Mouse (Mus musculus) hindbrain, embryonic 16.5 days (tissue): ENCODE measurements around the gene Nav2. TPM values are rescaled to one million over a fixed set of nuclear protein-coding genes. Genes with fewer than 3 reads are reported as not detected.

Source experiments
- ATAC-seq: fragments of 200-750 bp; cut with Nextera tagmentation; 2 replicates; pipeline ENCODE4 v1.8.0; 2017; ENCODE audit warnings: moderate TSS enrichment, moderate library complexity
- H3K27ac ChIP-seq: fragments of 300-500 bp; sonication (generic); 2 replicates; pipeline ENCODE4 v1.5.1; 2014; ENCODE audit warnings: low read depth, mild to moderate bottlenecking, control low read depth, low read length, moderate library complexity
- H3K27me3 ChIP-seq: fragments of 300-500 bp; sonication (generic); replicated peaks from 2 replicates; pipeline ENCODE4 v1.6.1; 2014; ENCODE audit warnings: low read length; ENCODE audit not compliant: control insufficient read depth, insufficient read depth
- H3K36me3 ChIP-seq: fragments of 300-500 bp; sonication (generic); 2 replicates; pipeline ENCODE4 v1.6.1; 2014; ENCODE audit warnings: mild to moderate bottlenecking, low read length, moderate library complexity, mixed read lengths; ENCODE audit not compliant: control insufficient read depth, insufficient read depth
- H3K4me1 ChIP-seq: fragments of 300-500 bp; sonication (generic); 2 replicates; pipeline ENCODE4 v1.6.1; 2014; ENCODE audit warnings: low read depth, low read length; ENCODE audit not compliant: control insufficient read depth, insufficient read depth
- H3K4me2 ChIP-seq: fragments of 300-500 bp; sonication (generic); 2 replicates; pipeline ENCODE4 v1.6.1; 2014; ENCODE audit warnings: mild to moderate bottlenecking, low read length, control low read depth, moderate library complexity
- H3K4me3 ChIP-seq: fragments of 300-500 bp; sonication (generic); 2 replicates; pipeline ENCODE4 v1.5.1; 2014; ENCODE audit warnings: mild to moderate bottlenecking, low read length, control low read depth, moderate library complexity
- H3K9ac ChIP-seq: fragments of 300-500 bp; sonication (generic); 2 replicates; pipeline ENCODE4 v1.6.1; 2014; ENCODE audit warnings: low read depth, mild to moderate bottlenecking, control low read depth, low read length, moderate library complexity
- H3K9me3 ChIP-seq: fragments of 300-500 bp; sonication (generic); 2 replicates; pipeline ENCODE4 v1.6.1; 2014; ENCODE audit warnings: mild to moderate bottlenecking, low read length, moderate library complexity; ENCODE audit not compliant: control insufficient read depth
- WGBS: fragments of 180-500 bp; shearing (Covaris S2); extraction: QIAGEN DNeasy Blood & Tissue Kit; methylation state at CpG from one replicate; pipeline ENCODE4 v1.1.7; 2014; 5-methylcytosine and 5-hydroxymethylcytosine counted together
- polyA plus RNA-seq: library from polyadenylated mRNA; unstranded; fragments of >200 nt; fragmentation: Nextera tagmentation; extraction: Ambion mirVana; gene quantifications from 2 replicates; pipeline ENCODE4 v1.2.1, GENCODE M21; 2015

Gene Nav2
- 23.0 and 27.9 TPM in 2 replicates for polyA plus RNA-seq

GRCm38 (mm10) chr7:48908521-48909341 is at the start of gene Nav2:
TSS of gene Nav2 (plus strand) at chr7:48908716.
- WGBS, result 69% methylated on average over 8 of the region's 8 CpGs

GRCm38 (mm10) chr7:48859362-48859761 is 49.2 kb upstream of the Nav2 start:
- no peaks in the 10 kb centered on the region for H3K4me1 ChIP-seq
- H3K36me3 ChIP-seq, result no peaks in the 10 kb centered on the region
- H3K27me3 ChIP-seq, result no peaks in the 10 kb centered on the region
- no peak overlapping the region for H3K27ac ChIP-seq
- H3K4me2 ChIP-seq, result no peak overlapping the region
- 89% methylated on average over 4 of the region's 4 CpGs for WGBS
- H3K4me3 ChIP-seq, result no peak overlapping the region
- no peak overlapping the region for H3K9ac ChIP-seq
- H3K9me3 ChIP-seq, result no peaks in the 10 kb centered on the region
- no peak for ATAC-seq

More at GRCm38 (mm10) chr7:48908521-48909341, at the start of gene Nav2:
- Histone ChIP-seq H3K4me2 (no peak within 1 kb of the TSS), H3K4me1 (peaks cover 9% of the 10 kb centered on the region), H3K9ac (no peak within 1 kb of the TSS), H3K4me3 (no peak within 1 kb of the TSS), H3K36me3 (no peaks in the 10 kb centered on the region), H3K27ac (no peak within 1 kb of the TSS), H3K9me3 (no peaks in the 10 kb centered on the region), H3K27me3 (no peaks in the 10 kb centered on the region)
- no peak for ATAC-seq

GRCm38 (mm10) chr7:48860948-48861347 is 47.6 kb upstream of the Nav2 start:
- 65% methylated on average over 1 of the region's 1 CpGs for WGBS
- Histone ChIP-seq H3K4me3 (no peak overlapping the region), H3K9me3 (no peaks in the 10 kb centered on the region), H3K27ac (no peak overlapping the region), H3K4me2 (no peak overlapping the region), H3K36me3 (no peaks in the 10 kb centered on the region), H3K4me1 (no peaks in the 10 kb centered on the region), H3K27me3 (no peaks in the 10 kb centered on the region), H3K9ac (no peak overlapping the region)
- ATAC-seq, result no peak

DNA sequence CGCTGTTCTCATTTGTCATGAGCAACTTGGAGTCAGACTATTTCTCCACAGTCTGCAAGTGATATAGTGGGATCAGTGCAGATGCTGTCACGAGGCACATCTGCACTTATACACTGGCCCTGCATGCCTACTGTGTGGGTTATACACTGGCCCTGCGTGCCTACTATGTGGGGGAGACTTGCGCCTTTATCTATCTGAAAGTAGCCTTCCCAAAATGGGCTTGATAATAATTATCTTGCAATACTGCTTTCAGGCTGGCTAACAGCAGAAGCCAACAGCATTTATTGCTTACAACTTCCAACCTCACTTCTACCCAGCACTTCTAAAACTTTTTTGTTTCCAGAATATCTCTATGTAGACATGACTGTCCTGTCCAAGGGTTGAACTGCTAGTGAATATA is 46.7 kb upstream of the Nav2 start:
- no peaks in the 10 kb centered on the region for H3K27me3 ChIP-seq
- no peaks in the 10 kb centered on the region for H3K9me3 ChIP-seq
- no peak for ATAC-seq
- H3K4me3 ChIP-seq, result no peak overlapping the region
- no peaks in the 10 kb centered on the region for H3K36me3 ChIP-seq
- H3K4me1 ChIP-seq, result no peaks in the 10 kb centered on the region
- no peak overlapping the region for H3K9ac ChIP-seq
- no peak overlapping the region for H3K27ac ChIP-seq
- 92% methylated on average over 4 of the region's 4 CpGs for WGBS
- H3K4me2 ChIP-seq, result no peak overlapping the region

DNA sequence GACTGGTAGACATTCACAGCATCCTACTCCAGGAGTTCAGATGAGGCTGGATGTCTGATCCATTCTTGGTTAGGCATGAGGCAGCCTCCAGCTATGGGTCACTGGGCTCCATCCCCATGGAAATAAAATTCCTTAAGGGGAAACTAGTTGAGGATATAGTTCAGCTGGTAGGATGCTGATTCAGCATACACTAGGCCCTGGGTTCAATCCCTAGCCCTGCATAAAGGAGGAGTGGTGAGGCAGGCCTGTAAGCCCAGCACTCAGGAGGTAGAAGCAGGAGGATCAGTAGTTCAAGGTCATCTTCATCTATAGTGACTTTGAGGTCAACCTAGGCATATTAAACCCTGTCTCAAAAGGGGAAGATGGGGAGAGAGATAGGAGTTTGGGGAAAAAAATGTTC is 44.3 kb upstream of the Nav2 start:
- no peaks in the 10 kb centered on the region for H3K9me3 ChIP-seq
- H3K4me1 ChIP-seq, result no peaks in the 10 kb centered on the region
- H3K36me3 ChIP-seq, result no peaks in the 10 kb centered on the region
- no peak overlapping the region for H3K4me2 ChIP-seq
- no peaks in the 10 kb centered on the region for H3K27me3 ChIP-seq
- H3K9ac ChIP-seq, result no peak overlapping the region
- H3K4me3 ChIP-seq, result no peak overlapping the region
- no peak for ATAC-seq
- H3K27ac ChIP-seq, result no peak overlapping the region

- no peak overlapping the region for H3K4me3 ChIP-seq
- 90% methylated on average over 9 of the region's 9 CpGs for WGBS
- H3K9ac ChIP-seq, result no peak overlapping the region
- ATAC-seq, result no peak
- H3K27ac ChIP-seq, result no peak overlapping the region
- H3K27me3 ChIP-seq, result no peaks in the 10 kb centered on the region
- H3K4me1 ChIP-seq, result no peaks in the 10 kb centered on the region
- no peak overlapping the region for H3K4me2 ChIP-seq
- H3K36me3 ChIP-seq, result no peaks in the 10 kb centered on the region
- no peaks in the 10 kb centered on the region for H3K9me3 ChIP-seq
Observed at GRCm38 (mm10) chr7:48864671-48865458, 43.7 kb upstream of the Nav2 start.

- H3K27ac ChIP-seq, result no peak overlapping the region
- WGBS, result 89% methylated on average over 18 of the region's 18 CpGs
- H3K9me3 ChIP-seq, result no peaks in the 10 kb centered on the region
- no peaks in the 10 kb centered on the region for H3K4me1 ChIP-seq
- no peak overlapping the region for H3K4me2 ChIP-seq
- H3K9ac ChIP-seq, result no peak overlapping the region
- H3K36me3 ChIP-seq, result no peaks in the 10 kb centered on the region
- no peak for ATAC-seq
- H3K4me3 ChIP-seq, result no peak overlapping the region
- no peaks in the 10 kb centered on the region for H3K27me3 ChIP-seq
Observed at GRCm38 (mm10) chr7:48867576-48867975, 40.9 kb upstream of the Nav2 start.

- Histone ChIP-seq H3K27me3 (no peaks in the 10 kb centered on the region), H3K4me2 (no peak overlapping the region), H3K9ac (no peak overlapping the region), H3K4me3 (no peak overlapping the region), H3K4me1 (no peaks in the 10 kb centered on the region), H3K9me3 (no peaks in the 10 kb centered on the region), H3K27ac (no peak overlapping the region), H3K36me3 (no peaks in the 10 kb centered on the region)
- WGBS, result 90% methylated on average over 6 of the region's 6 CpGs
- ATAC-seq, result no peak
Observed at GRCm38 (mm10) chr7:48870144-48870543, 38.4 kb upstream of the Nav2 start.

DNA sequence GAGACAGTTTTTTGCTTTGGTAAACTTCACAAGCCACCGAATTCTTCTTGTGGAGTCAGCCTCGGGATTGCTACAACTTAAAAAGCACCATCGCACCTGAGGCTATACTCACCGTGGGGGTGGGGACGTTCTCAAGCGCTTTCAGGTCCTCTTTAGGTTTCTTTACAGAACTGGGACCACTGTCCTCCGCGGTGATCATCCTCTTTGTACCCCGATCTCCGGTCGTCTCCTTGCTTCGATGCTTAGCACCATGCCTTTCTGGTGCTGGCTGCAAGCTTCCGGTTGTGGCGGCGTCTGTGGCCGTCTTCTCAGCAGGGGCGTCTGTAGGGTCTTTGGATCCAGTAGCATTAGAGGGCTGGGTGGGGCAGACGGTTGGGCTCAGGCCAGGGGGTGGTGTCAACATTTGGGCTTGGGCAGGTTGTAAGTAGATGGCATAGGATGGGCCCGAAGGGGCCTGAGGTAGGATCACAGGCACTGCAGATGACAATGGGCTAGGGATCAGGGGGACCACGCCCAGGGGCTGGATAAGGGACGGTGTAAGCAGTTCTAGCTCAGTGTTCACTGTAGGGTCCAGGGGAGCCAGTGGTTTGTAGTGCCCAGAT is 37.8 kb upstream of the Nav2 start:
- Histone ChIP-seq H3K36me3 (no peaks in the 10 kb centered on the region), H3K9ac (no peak overlapping the region), H3K9me3 (no peaks in the 10 kb centered on the region), H3K27me3 (no peaks in the 10 kb centered on the region), H3K4me1 (no peaks in the 10 kb centered on the region), H3K4me3 (no peak overlapping the region), H3K27ac (no peak overlapping the region), H3K4me2 (no peak overlapping the region)
- WGBS, result 94% methylated on average over 21 of the region's 21 CpGs
- no peak for ATAC-seq
